In genomic region chr12:57211353-57212311, GRCm38 (mm10) we compare ENCODE assay signal across 9 mouse cellular contexts. TPM values are rescaled to one million over a fixed set of nuclear protein-coding genes. Genes with fewer than 3 reads are reported as not detected.
DNase-seq lines count a peak whose midpoint lies in the region; ATAC-seq and TF ChIP-seq lines count a peak whose summit lies in the region.
"Had no signal": no experiment of that assay in that cellular context is flagged by ENCODE, and none has a peak within 500 bp of the region (broad histone marks: within the 10 kb centered on the region; RNA-seq: fewer than 3 reads in every experiment).

No protein-coding gene starts in this region.

- H3K4me1 ChIP-seq in heart, embryonic 12.5 days (replicated peaks), result 0 out of 2 replicates have a peak, but pooled peaks cover 2% of the 10 kb centered on the region
- H3K4me1 ChIP-seq in liver, embryonic 11.5 days (replicated peaks; ENCODE audit: control insufficient read depth, insufficient read depth, low read length), result 0 out of 2 replicates have a peak, but pooled peaks cover 2% of the 10 kb centered on the region
- H3K4me1 ChIP-seq in midbrain, postnatal 0 days (ENCODE audit: insufficient read depth, low read length), result no peaks in the 10 kb centered on the region
- H3K4me1 ChIP-seq in stomach, embryonic 15.5 days, result peaks cover 3% of the 10 kb centered on the region

- H3K9ac ChIP-seq in heart, embryonic 12.5 days, result peak overlapping the region; percentile 74
- peak overlapping the region; percentile 78 for H3K9ac ChIP-seq in liver, embryonic 11.5 days (ENCODE audit: low read depth, low read length)
- H3K9ac ChIP-seq in midbrain, postnatal 0 days (replicated peaks; ENCODE audit: low read length, poor library complexity, severe bottlenecking), result peak overlapping the region; percentile 54
- H3K9ac ChIP-seq in stomach, embryonic 15.5 days, result 0 out of 2 replicates have a peak overlapping the region, but pooled peaks have one; percentile 16

- peak; percentile 85 for ATAC-seq in heart, embryonic 12.5 days (ENCODE audit: insufficient number of reproducible peaks, low FRiP score)
- peak; percentile 82 for ATAC-seq in liver, embryonic 11.5 days (replicated peaks; ENCODE audit: low FRiP score)
- ATAC-seq in midbrain, postnatal 0 days (ENCODE audit: low FRiP score), result peak; percentile 64
- ATAC-seq in stomach, embryonic 15.5 days (ENCODE audit: insufficient read depth, low FRiP score, low read depth), result peak; percentile 72; the same call in 1 of the 2 replicates

- no peaks in the 10 kb centered on the region for H3K27me3 ChIP-seq in heart, embryonic 12.5 days (replicated peaks)
- H3K27me3 ChIP-seq in liver, embryonic 11.5 days (replicated peaks; ENCODE audit: control insufficient read depth, insufficient read depth, low read length), result no peaks in the 10 kb centered on the region
- no peaks in the 10 kb centered on the region for H3K27me3 ChIP-seq in midbrain, postnatal 0 days (ENCODE audit: insufficient read depth, low read length)
- no peaks in the 10 kb centered on the region for H3K27me3 ChIP-seq in stomach, embryonic 15.5 days (replicated peaks)

- H3K4me2 ChIP-seq in heart, embryonic 12.5 days, result peak overlapping the region; percentile 85
- H3K4me2 ChIP-seq in liver, embryonic 11.5 days, result peak overlapping the region; percentile 64
- peak overlapping the region; percentile 89 for H3K4me2 ChIP-seq in midbrain, postnatal 0 days (ENCODE audit: low read depth, low read length, poor library complexity, severe bottlenecking)
- peak overlapping the region; percentile 93 for H3K4me2 ChIP-seq in stomach, embryonic 15.5 days

- TF ChIP-seq CTCF in midbrain, postnatal 0 days (IDR thresholded peaks at IDR 0.05), result no peak

- no peaks in the 10 kb centered on the region for H3K9me3 ChIP-seq in heart, embryonic 12.5 days (replicated peaks)
- no peaks in the 10 kb centered on the region for H3K9me3 ChIP-seq in liver, embryonic 11.5 days (ENCODE audit: control insufficient read depth, low read length)
- no peaks in the 10 kb centered on the region for H3K9me3 ChIP-seq in midbrain, postnatal 0 days (ENCODE audit: low read length)
- H3K9me3 ChIP-seq in stomach, embryonic 15.5 days, result no peaks in the 10 kb centered on the region

- whole genome bisulfite sequencing in heart, embryonic 12.5 days, result 7% methylated on average over 30 of the region's 30 CpGs
- WGBS in liver, embryonic 11.5 days, result 6% methylated on average over 30 of the region's 30 CpGs
- WGBS in midbrain, postnatal 0 days, result 8% methylated on average over 30 of the region's 30 CpGs
- 6% methylated on average over 30 of the region's 30 CpGs for WGBS in stomach, embryonic 15.5 days

- H3K4me3 ChIP-seq in heart, embryonic 12.5 days, result peak overlapping the region; percentile 54
- peak overlapping the region; percentile 55 for H3K4me3 ChIP-seq in liver, embryonic 11.5 days (ENCODE audit: low read depth, low read length)
- H3K4me3 ChIP-seq in midbrain, postnatal 0 days (ENCODE audit: low read depth, low read length), result peak overlapping the region; percentile 44
- H3K4me3 ChIP-seq in stomach, embryonic 15.5 days (replicated peaks), result peak overlapping the region; percentile 43

- no peaks in the 10 kb centered on the region for H3K36me3 ChIP-seq in heart, embryonic 12.5 days
- no peaks in the 10 kb centered on the region for H3K36me3 ChIP-seq in liver, embryonic 11.5 days (ENCODE audit: control insufficient read depth, insufficient read depth, low read length)
- H3K36me3 ChIP-seq in midbrain, postnatal 0 days (ENCODE audit: insufficient read depth, low read length), result no peaks in the 10 kb centered on the region
- no peaks in the 10 kb centered on the region for H3K36me3 ChIP-seq in stomach, embryonic 15.5 days

- peak overlapping the region; percentile 46 for H3K27ac ChIP-seq in heart, embryonic 12.5 days (ENCODE audit: poor library complexity, severe bottlenecking)
- no peak overlapping the region for H3K27ac ChIP-seq in liver, embryonic 11.5 days (ENCODE audit: low read depth, low read length)
- no peak overlapping the region for H3K27ac ChIP-seq in midbrain, postnatal 0 days (ENCODE audit: low read depth, low read length)
- H3K27ac ChIP-seq in stomach, embryonic 15.5 days, result no peak overlapping the region

- peak; percentile 94 for DNase-seq in heart, adult 11 months
- no peak for DNase-seq in heart, adult 8-10 months (ENCODE audit: low spot score)
- peak; percentile 67 for DNase-seq in embryo, embryonic 9.5 days (ENCODE audit: extremely low spot score)
- DNase-seq in kidney, adult 9 months, result peak; percentile 35
- peak; percentile 58 for DNase-seq in liver, embryonic 11.5 days (ENCODE audit: low spot score)
- peak; percentile 36 for DNase-seq in midbrain, postnatal 0 days (ENCODE audit: low spot score)

RNA-seq across cellular contexts. Expression of gene Slc25a21, which starts 14.4 kb away (rescaled TPM):
- under 1 TPM; 0.20 to 0.72 (median 0.58) TPM for total RNA-seq in heart, adult 8-10 months (2022)
- 0.58 and 1.2 TPM in 2 replicates for polyA plus RNA-seq in heart, embryonic 12.5 days (2016; fragmentation: Nextera tagmentation; extraction: Ambion mirVana)
- polyA plus RNA-seq in liver, embryonic 11.5 days (2014; fragmentation: Nextera tagmentation; extraction: Ambion mirVana), result 40.5 and 41.5 TPM in 2 replicates
- total RNA-seq in midbrain, postnatal 0 days (2014; rRNA removed), result not detected in 2 replicates
- polyA plus RNA-seq in midbrain, postnatal 0 days (2015; fragmentation: Nextera tagmentation; extraction: Ambion mirVana), result 0.11 and 0.12 TPM in 2 replicates
- polyA plus RNA-seq in stomach, embryonic 15.5 days (2015; fragmentation: Nextera tagmentation; extraction: Ambion mirVana), result 2.2 and 3.2 TPM in 2 replicates
- polyA plus RNA-seq: C2C12 had no signal

RNA-seq across cellular contexts. Expression of gene Prps1l3, which starts 18.6 kb away (rescaled TPM):
- total RNA-seq in heart, adult 8-10 months (2022), result 10 to 100 TPM; 16.0 to 19.4 (median 18.2) TPM
- polyA plus RNA-seq in heart, embryonic 12.5 days (2016; fragmentation: Nextera tagmentation; extraction: Ambion mirVana), result 40.9 and 42.1 TPM in 2 replicates
- 86.0 and 102 TPM in 2 replicates for polyA plus RNA-seq in liver, embryonic 11.5 days (2014; fragmentation: Nextera tagmentation; extraction: Ambion mirVana)
- total RNA-seq in midbrain, postnatal 0 days (2014; rRNA removed), result 17.3 and 20.3 TPM in 2 replicates
- polyA plus RNA-seq in midbrain, postnatal 0 days (2015; fragmentation: Nextera tagmentation; extraction: Ambion mirVana), result 13.7 TPM in 2 replicates
- 63.5 and 63.9 TPM in 2 replicates for polyA plus RNA-seq in stomach, embryonic 15.5 days (2015; fragmentation: Nextera tagmentation; extraction: Ambion mirVana)

RNA-seq across cellular contexts. Expression of gene Mipol1, which starts 18.6 kb away (rescaled TPM):
- 1 to 10 TPM; 2.9 to 6.3 (median 4.0) TPM for total RNA-seq in heart, adult 8-10 months (2022)
- polyA plus RNA-seq in heart, embryonic 12.5 days (2016; fragmentation: Nextera tagmentation; extraction: Ambion mirVana), result 8.2 and 8.5 TPM in 2 replicates
- 8.5 and 11.0 TPM in 2 replicates for polyA plus RNA-seq in liver, embryonic 11.5 days (2014; fragmentation: Nextera tagmentation; extraction: Ambion mirVana)
- 1.9 and 4.0 TPM in 2 replicates for total RNA-seq in midbrain, postnatal 0 days (2014; rRNA removed)
- 3.5 and 4.1 TPM in 2 replicates for polyA plus RNA-seq in midbrain, postnatal 0 days (2015; fragmentation: Nextera tagmentation; extraction: Ambion mirVana)
- 10.0 and 11.2 TPM in 2 replicates for polyA plus RNA-seq in stomach, embryonic 15.5 days (2015; fragmentation: Nextera tagmentation; extraction: Ambion mirVana)

Comparison
In these comparisons a context has a peak if more than half of its experiments do, and no peak if none do; other contexts are left out.
1. H3K9ac ChIP-seq: peak in every context shown above with its lines; median percentile 78 in liver, embryonic 11.5 days; 74 in heart, embryonic 12.5 days; 54 in midbrain, postnatal 0 days; 16 in stomach, embryonic 15.5 days.